Mouse (Mus musculus): ENCODE results near the gene Sik3. TPM values are rescaled to one million over a fixed set of nuclear protein-coding genes. Genes with fewer than 3 reads are reported as not detected.

Sik3 gene
- polyA plus RNA-seq, 1 experiment, result 46.5 TPM

DNA sequence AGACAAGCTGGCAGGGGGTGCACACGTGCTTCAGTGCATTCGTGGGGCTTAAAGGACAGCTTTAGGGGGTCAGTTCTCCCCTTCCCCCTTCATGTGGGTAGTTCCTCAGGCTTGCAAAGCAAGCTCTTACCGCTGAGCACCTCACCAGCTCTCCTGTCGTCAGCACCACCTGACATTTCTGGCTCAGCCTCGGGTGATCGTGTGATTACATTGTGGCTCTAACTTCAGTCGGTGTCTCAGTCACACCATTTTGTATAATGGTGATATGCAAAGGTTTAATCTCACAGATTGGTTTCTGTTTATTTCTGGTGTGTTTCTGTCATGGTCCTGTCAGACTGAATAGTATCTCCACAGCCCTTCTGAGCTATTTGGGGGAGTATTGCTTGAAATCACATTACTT lies 186.3 kb downstream of the Sik3 start:
- no peak overlapping the region for H3K27ac ChIP-seq (ENCODE audit: insufficient read depth, low read length)
- no peak for TF ChIP-seq CTCF (IDR thresholded peaks at IDR 0.05; ENCODE audit: extremely low read depth, insufficient read depth, low read length)
- TF ChIP-seq POLR2A (IDR thresholded peaks at IDR 0.05; ENCODE audit: extremely low read depth, insufficient read depth, low read length), result no peak
- no peak overlapping the region for H3K4me3 ChIP-seq (ENCODE audit: insufficient read depth, low read length)
- peaks cover 2% of the 10 kb centered on the region for H3K4me1 ChIP-seq (ENCODE audit: control insufficient read depth, insufficient read depth, low read length)

DNA sequence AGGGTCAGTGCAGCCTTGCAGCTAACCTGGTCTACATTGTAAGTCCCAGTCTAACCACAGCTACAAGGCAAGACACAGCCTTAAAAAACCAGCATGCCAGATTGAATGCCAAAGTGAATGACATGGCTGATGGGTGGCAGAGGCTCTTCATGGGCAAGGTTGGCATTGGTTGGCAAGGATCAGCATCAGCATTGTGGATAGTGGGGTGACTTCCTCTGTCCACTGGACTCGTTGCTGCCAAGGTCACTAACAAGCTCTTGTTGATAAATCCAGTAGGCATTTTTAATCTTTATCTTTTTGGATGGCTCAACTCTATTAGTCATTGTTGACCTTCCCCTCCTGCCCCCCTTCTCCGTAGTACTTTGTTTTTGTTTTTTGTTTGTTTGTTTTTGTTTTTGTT lies 187.0 kb downstream of the Sik3 start:
- no peak overlapping the region for H3K27ac ChIP-seq (ENCODE audit: insufficient read depth, low read length)
- H3K4me3 ChIP-seq (ENCODE audit: insufficient read depth, low read length), result no peak overlapping the region
- TF ChIP-seq CTCF (IDR thresholded peaks at IDR 0.05; ENCODE audit: extremely low read depth, insufficient read depth, low read length) (no peak), POLR2A (IDR thresholded peaks at IDR 0.05; ENCODE audit: extremely low read depth, insufficient read depth, low read length) (no peak)
- H3K4me1 ChIP-seq (ENCODE audit: control insufficient read depth, insufficient read depth, low read length), result peaks cover 2% of the 10 kb centered on the region

DNA sequence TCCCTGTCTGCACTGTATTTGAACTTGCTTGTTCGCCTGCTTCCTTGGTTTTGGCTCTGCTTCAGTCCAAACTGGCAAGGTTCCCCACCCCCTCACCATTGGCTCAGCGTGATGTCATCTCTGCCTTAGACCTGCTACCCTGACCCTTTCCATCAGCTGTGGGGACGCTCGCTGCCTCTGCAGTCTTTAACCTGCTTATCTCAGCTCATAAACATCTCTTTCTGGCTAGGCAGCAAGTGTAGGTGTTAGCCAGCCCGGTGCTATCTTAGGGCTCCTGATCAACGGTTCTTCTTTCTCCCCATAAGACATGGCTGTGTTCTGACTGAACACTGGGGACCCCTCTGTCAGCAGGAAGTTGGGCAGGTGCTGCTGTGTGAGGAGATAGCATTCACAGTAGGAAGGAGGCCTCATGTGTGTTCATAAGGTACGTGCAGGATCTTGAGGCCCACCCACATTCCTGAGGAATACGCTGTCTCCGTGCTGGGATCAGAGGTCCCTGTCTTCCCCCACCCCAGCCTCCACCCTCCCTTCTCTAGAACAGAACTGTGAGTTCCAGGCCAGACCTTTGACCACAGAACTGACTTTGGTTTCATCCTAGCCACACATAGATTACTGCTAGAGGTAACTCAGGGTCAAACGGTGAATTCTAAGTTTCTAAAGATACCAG lies 194.3 kb downstream of the Sik3 start:
- H3K4me3 ChIP-seq (ENCODE audit: insufficient read depth, low read length), result no peak overlapping the region
- no peaks in the 10 kb centered on the region for H3K4me1 ChIP-seq (ENCODE audit: control insufficient read depth, insufficient read depth, low read length)
- no peak overlapping the region for H3K27ac ChIP-seq (ENCODE audit: insufficient read depth, low read length)
- no peak for TF ChIP-seq CTCF (IDR thresholded peaks at IDR 0.05; ENCODE audit: extremely low read depth, insufficient read depth, low read length)
- no peak for TF ChIP-seq POLR2A (IDR thresholded peaks at IDR 0.05; ENCODE audit: extremely low read depth, insufficient read depth, low read length)

DNA sequence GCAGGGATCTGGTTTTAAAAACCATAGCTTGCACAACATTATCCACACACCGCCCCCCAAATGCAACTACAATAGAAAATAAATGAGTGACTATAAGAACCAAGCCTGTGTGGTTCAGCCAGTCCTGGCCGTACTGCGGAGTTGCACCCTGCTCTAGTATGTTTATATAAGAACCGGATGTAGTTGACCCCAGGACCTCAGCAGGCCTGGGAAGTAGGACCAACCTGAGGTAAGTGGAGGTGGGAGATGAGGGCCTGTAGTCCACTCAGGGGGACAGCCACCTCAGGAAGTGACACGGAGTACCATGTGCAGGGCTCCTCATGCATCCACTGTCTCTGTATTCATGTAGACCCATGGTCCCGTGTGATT lies 194.9 kb downstream of the Sik3 start:
- TF ChIP-seq CTCF (IDR thresholded peaks at IDR 0.05; ENCODE audit: extremely low read depth, insufficient read depth, low read length) (no peak), POLR2A (IDR thresholded peaks at IDR 0.05; ENCODE audit: extremely low read depth, insufficient read depth, low read length) (no peak)
- no peak overlapping the region for H3K4me3 ChIP-seq (ENCODE audit: insufficient read depth, low read length)
- no peaks in the 10 kb centered on the region for H3K4me1 ChIP-seq (ENCODE audit: control insufficient read depth, insufficient read depth, low read length)
- H3K27ac ChIP-seq (ENCODE audit: insufficient read depth, low read length), result no peak overlapping the region

DNA sequence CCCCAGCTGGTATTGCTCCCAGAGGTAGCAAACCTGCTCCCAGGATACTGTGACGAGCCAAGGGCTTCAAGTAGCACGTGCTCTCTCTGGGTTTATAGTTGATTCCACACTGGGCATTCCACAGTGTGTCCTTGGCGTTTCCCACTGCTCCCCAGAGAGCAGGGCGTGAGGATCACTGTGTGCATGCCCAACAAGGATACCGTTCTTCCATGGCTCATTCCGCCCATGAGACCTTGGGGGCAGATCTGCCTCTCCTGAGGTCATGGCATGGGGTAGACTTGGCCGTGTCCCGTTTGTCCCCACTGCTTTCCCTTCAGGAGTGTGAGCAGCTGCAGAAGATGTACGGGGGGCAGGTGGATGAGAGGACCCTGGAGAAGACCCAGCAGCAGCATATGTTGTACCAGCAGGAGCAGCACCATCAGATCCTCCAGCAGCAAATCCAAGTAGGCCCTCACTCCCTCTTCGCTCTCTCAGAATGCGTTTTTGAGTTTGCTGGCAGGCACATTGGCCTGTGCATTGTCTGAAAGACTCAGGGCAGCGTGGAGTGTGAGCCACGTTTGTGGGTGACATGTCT lies 195.9 kb downstream of the Sik3 start:
- Histone ChIP-seq H3K27ac (ENCODE audit: insufficient read depth, low read length) (no peak overlapping the region), H3K4me1 (ENCODE audit: control insufficient read depth, insufficient read depth, low read length) (no peaks in the 10 kb centered on the region), H3K4me3 (ENCODE audit: insufficient read depth, low read length) (no peak overlapping the region)
- TF ChIP-seq POLR2A (IDR thresholded peaks at IDR 0.05; ENCODE audit: extremely low read depth, insufficient read depth, low read length) (no peak), CTCF (IDR thresholded peaks at IDR 0.05; ENCODE audit: extremely low read depth, insufficient read depth, low read length) (no peak)

DNA sequence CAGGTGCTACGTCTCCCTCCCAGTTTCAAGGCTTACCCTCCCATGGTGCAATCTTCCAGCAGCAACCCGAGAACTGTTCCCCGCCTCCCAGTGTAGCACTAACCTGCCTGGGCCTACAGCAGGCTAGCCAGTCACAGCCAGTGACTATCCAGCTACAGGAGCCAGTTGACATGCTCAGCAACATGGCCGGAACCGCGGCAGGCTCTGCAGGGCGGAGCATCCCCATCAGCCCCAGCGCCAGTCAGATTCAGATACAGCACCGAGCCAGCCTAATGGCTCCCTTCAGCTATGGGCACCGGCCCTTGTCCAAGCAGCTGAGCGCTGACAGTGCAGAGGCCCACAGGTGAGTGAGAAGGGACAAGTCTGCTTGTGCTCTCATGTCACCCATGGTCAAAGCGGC lies 197.9 kb downstream of the Sik3 start:
- TF ChIP-seq POLR2A (IDR thresholded peaks at IDR 0.05; ENCODE audit: extremely low read depth, insufficient read depth, low read length) (no peak), CTCF (IDR thresholded peaks at IDR 0.05; ENCODE audit: extremely low read depth, insufficient read depth, low read length) (no peak)
- H3K4me1 ChIP-seq (ENCODE audit: control insufficient read depth, insufficient read depth, low read length), result peaks cover 5% of the 10 kb centered on the region; the same call in 1 of the 2 replicates
- H3K27ac ChIP-seq (ENCODE audit: insufficient read depth, low read length), result no peak overlapping the region
- H3K4me3 ChIP-seq (ENCODE audit: insufficient read depth, low read length), result no peak overlapping the region

DNA sequence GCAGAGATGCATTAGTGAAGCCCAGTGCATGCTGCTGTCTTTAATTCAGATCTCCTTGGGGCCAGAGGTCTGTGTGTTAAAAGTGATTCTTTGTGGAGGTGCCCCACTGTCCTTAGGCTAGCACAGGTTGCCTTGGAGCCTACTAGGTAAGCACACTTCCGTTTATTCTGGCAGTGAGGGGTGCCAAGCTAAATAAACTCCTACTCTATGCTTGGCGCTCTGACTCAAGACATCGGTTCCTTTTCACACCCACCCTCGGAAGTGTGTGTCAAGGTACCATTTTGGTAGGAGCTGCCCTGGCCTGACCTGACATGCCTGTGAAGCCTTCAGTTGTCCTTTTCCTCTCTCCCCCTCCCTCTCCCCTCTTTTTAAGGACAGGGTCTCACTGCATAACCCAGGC lies 201.7 kb downstream of the Sik3 start:
- no peak overlapping the region for H3K27ac ChIP-seq (ENCODE audit: insufficient read depth, low read length)
- no peak for TF ChIP-seq CTCF (IDR thresholded peaks at IDR 0.05; ENCODE audit: extremely low read depth, insufficient read depth, low read length)
- TF ChIP-seq POLR2A (IDR thresholded peaks at IDR 0.05; ENCODE audit: extremely low read depth, insufficient read depth, low read length), result no peak
- H3K4me3 ChIP-seq (ENCODE audit: insufficient read depth, low read length), result no peak overlapping the region
- peaks cover 5% of the 10 kb centered on the region; the same call in 1 of the 2 replicates for H3K4me1 ChIP-seq (ENCODE audit: control insufficient read depth, insufficient read depth, low read length)

DNA sequence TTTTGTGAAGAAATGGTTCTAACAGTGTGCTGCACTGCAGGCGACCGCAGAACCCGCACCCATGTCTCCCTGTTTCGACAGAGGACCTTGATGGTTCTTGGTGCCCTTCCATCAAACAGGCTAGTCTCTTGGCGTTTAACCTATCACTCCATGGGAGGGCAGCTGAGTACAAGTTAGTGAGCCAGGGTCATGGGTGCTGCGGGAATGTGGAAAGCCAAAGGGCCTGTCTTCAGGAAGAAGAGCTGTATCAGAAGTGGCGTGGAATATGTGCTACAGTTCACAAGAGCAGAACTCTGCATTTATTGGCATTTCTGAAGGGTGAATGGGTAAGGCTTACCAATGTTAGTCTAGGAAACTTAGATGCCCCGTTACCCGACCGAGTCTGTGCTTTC lies 202.3 kb downstream of the Sik3 start:
- TF ChIP-seq POLR2A (IDR thresholded peaks at IDR 0.05; ENCODE audit: extremely low read depth, insufficient read depth, low read length) (no peak), CTCF (IDR thresholded peaks at IDR 0.05; ENCODE audit: extremely low read depth, insufficient read depth, low read length) (no peak)
- H3K27ac ChIP-seq (ENCODE audit: insufficient read depth, low read length), result no peak overlapping the region
- peaks cover 5% of the 10 kb centered on the region; the same call in 1 of the 2 replicates for H3K4me1 ChIP-seq (ENCODE audit: control insufficient read depth, insufficient read depth, low read length)
- H3K4me3 ChIP-seq (ENCODE audit: insufficient read depth, low read length), result no peak overlapping the region

DNA sequence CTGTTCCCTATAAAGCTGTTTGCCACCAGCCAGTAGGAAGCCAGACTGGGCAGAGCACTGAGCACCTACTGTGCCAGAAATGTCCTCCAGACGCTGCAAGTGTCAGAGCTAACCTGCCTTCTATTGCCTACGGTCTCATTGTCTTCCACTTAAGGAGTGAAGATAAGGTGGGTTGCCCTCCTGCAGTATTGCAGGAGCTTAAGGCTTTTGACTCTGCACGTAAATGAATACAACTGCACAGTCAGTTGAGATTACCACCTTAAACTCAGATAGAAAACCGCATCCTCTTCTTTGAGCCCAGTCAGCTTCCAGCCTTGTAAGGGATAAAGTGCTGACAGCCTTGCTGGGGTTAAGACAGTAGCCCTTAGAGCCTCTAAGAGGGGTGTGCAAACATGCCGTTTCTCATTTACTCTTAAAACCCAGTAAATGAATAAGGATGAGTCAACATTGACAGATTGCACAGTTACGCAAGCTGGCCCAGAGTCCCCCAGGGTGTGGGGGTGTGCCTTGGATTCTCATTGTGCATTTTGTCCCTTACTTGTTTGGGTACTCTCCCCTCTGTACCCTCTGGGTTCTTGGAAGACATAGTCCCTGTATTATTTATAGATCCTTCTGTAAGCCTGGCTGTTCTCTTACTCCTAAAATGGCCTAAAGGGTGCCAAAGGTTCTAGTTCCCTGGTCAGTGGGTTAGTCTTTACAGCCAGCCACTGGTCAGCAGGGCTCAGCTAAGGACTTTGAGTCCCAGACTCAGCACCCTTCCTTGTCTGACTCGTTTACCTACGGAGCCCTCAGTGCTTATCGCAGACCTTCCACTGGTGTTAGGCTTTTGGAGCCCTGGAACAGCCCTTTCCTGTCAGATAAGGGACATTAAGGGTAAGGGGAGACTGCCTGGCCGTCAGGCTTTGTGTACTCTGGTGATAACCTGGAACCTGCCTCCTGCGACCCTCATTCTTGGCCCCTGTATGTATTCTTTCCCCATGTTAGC lies 203.0 kb downstream of the Sik3 start:
- TF ChIP-seq CTCF (IDR thresholded peaks at IDR 0.05; ENCODE audit: extremely low read depth, insufficient read depth, low read length), result no peak
- Histone ChIP-seq H3K27ac (ENCODE audit: insufficient read depth, low read length) (no peak overlapping the region), H3K4me3 (ENCODE audit: insufficient read depth, low read length) (no peak overlapping the region), H3K4me1 (ENCODE audit: control insufficient read depth, insufficient read depth, low read length) (peaks cover 5% of the 10 kb centered on the region; the same call in 1 of the 2 replicates)

Data from cortical plate, adult 2 months (tissue).